Mouse (Mus musculus) neural tube, embryonic 14.5 days (tissue): Measurements from ENCODE around the gene Rcor1. TPM values are rescaled to one million over a fixed set of nuclear protein-coding genes. Genes with fewer than 3 reads are reported as not detected.

ENCODE experiments used
- ATAC-seq: fragments of 200-750 bp; cut with Nextera tagmentation; 2 replicates; pipeline ENCODE4 v1.8.0; 2017; ENCODE audit warnings: low read depth, mild to moderate bottlenecking, moderate TSS enrichment, moderate library complexity
- H3K27ac ChIP-seq: fragments of 300-500 bp; sonication (generic); 2 replicates; pipeline ENCODE4 v1.5.1; 2014; ENCODE audit warnings: low read depth, mild to moderate bottlenecking, control low read depth, low read length, moderate library complexity, mixed read lengths
- H3K27me3 ChIP-seq: fragments of 300-500 bp; sonication (generic); 2 replicates; pipeline ENCODE4 v1.6.1; 2014; ENCODE audit warnings: low read length; ENCODE audit not compliant: control insufficient read depth, insufficient read depth
- H3K36me3 ChIP-seq: fragments of 300-500 bp; sonication (generic); 2 replicates; pipeline ENCODE4 v1.6.1; 2014; ENCODE audit warnings: low read length, mixed read lengths; ENCODE audit not compliant: control insufficient read depth, insufficient read depth
- H3K4me1 ChIP-seq: fragments of 300-500 bp; sonication (generic); 2 replicates; pipeline ENCODE4 v1.6.1; 2014; ENCODE audit warnings: low read length; ENCODE audit not compliant: control insufficient read depth, insufficient read depth
- H3K4me2 ChIP-seq: fragments of 300-500 bp; sonication (generic); 2 replicates; pipeline ENCODE4 v1.6.1; 2014; ENCODE audit warnings: mild to moderate bottlenecking, low read depth, low read length, control low read depth
- H3K4me3 ChIP-seq: fragments of 300-500 bp; sonication (generic); 2 replicates; pipeline ENCODE4 v1.5.1; 2014; ENCODE audit warnings: low read depth, low read length, control low read depth, mixed read lengths
- H3K9ac ChIP-seq: fragments of 300-500 bp; sonication (generic); replicated peaks from 2 replicates; pipeline ENCODE4 v1.6.1; 2014; ENCODE audit warnings: low read depth, mild to moderate bottlenecking, control low read depth, low read length, mixed read lengths
- H3K9me3 ChIP-seq: fragments of 300-500 bp; sonication (generic); 2 replicates; pipeline ENCODE4 v1.6.1; 2016; ENCODE audit warnings: low read length; ENCODE audit not compliant: control insufficient read depth
- WGBS: fragments of 180-500 bp; shearing (Covaris S2); extraction: QIAGEN DNeasy Blood & Tissue Kit; methylation state at CpG from one replicate; pipeline ENCODE4 v1.1.7; 2014; 5-methylcytosine and 5-hydroxymethylcytosine counted together
- polyA plus RNA-seq: library from polyadenylated mRNA; unstranded; fragments of >200 nt; fragmentation: Nextera tagmentation; extraction: Ambion mirVana; gene quantifications from 2 replicates; pipeline ENCODE4 v1.2.1, GENCODE M21; 2014

Rcor1 gene
- polyA plus RNA-seq, 1 experiment from 2014 or later = 7.4 TPM

DNA sequence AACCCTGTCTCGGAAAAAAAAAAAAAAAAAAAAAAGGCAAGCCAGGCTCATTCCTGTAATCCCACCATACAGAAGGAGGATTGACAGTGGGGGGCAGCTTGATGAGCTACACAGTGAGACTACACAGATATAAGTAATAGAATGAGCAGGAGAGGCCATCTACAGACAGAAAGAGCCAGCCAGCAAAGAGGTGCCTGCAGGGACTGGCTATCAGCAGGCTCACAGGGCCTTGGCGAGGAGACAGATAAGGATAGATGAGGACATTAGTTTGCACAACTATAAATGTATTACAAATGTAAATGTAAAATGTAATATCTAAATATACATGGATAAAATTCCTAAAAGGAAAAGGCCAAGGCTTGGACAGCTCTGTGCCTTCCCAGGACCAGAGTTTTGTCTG is 39.3 kb upstream of the Rcor1 start:
- 88% methylated on average over 2 of the region's 2 CpGs for WGBS
- Histone ChIP-seq H3K9ac (no peak overlapping the region), H3K9me3 (no peaks in the 10 kb centered on the region), H3K27me3 (no peaks in the 10 kb centered on the region), H3K4me1 (no peaks in the 10 kb centered on the region), H3K4me3 (no peak overlapping the region), H3K4me2 (no peak overlapping the region), H3K36me3 (no peaks in the 10 kb centered on the region), H3K27ac (no peak overlapping the region)
- ATAC-seq = no peak

DNA sequence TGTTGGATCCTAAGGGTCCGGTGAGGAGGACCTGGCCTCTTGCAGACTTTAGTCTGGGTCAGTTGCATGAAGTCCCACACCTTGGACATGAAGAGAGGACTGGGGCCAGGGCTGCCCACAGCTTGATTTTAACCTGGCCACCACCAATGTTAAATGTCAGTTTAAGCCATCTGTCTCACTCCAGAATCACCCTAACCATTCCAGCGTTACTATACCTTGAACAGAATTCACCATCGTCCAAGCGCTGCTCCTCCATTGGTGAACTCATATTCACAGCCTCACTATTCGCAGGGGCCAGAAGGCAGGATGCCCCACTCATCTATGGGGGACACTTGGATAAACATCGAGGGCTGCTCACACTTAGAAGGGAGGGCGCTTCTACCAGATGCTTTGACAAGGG is 38.2 kb upstream of the Rcor1 start:
- no peak overlapping the region for H3K27ac ChIP-seq
- H3K9me3 ChIP-seq = no peaks in the 10 kb centered on the region
- no peak overlapping the region for H3K9ac ChIP-seq
- no peaks in the 10 kb centered on the region for H3K4me1 ChIP-seq
- H3K4me3 ChIP-seq = no peak overlapping the region
- no peak overlapping the region for H3K4me2 ChIP-seq
- ATAC-seq = no peak
- no peaks in the 10 kb centered on the region for H3K36me3 ChIP-seq
- WGBS = 88% methylated on average over 7 of the region's 7 CpGs
- H3K27me3 ChIP-seq = no peaks in the 10 kb centered on the region

DNA sequence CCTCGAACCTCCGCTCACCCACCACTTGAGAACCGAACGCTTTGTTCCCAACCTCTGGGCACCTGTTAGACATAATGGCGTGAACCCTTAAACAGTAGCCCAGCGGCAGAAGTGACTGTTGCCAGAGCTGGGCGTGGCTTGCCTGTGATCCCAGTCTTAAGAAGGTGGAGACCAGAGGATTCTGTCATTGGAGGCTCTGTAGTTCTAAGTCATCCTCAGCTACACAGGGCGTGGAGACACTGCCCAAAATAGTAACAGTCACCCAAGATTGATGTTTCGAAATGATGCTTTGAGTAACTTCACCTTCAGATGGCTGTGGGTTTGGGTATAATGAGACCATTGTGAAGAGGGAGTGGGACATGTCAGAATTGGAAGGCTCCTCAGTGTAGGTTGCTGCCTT is 35.0 kb upstream of the Rcor1 start:
- H3K4me3 ChIP-seq = no peak overlapping the region
- no peak for ATAC-seq
- H3K27ac ChIP-seq = no peak overlapping the region
- no peaks in the 10 kb centered on the region for H3K27me3 ChIP-seq
- no peaks in the 10 kb centered on the region for H3K9me3 ChIP-seq
- WGBS = 85% methylated on average over 9 of the region's 9 CpGs
- H3K36me3 ChIP-seq = no peaks in the 10 kb centered on the region
- peaks cover 6% of the 10 kb centered on the region for H3K4me1 ChIP-seq
- no peak overlapping the region for H3K9ac ChIP-seq
- H3K4me2 ChIP-seq = no peak overlapping the region

DNA sequence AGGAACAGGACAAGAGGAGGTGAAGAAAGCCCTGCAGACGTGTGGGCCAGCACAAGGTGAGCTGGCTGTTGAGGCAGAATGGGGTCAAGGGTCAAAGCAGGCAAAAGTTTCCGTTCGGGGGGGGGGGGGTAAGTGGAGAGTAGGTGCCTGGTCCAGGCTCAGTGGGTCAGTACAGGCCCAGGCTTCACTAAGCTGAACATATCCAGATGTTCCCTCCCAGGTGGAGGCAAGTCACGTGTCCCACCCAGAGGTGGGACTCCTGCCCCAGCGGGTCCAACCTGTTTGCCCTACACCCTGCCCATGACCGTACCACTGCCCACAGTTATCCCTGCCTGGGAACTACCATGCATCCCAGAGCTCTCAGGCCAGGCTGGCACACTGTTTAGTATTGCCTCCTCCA is 33.3 kb upstream of the Rcor1 start:
- Histone ChIP-seq H3K4me3 (no peak overlapping the region), H3K4me1 (peaks cover 6% of the 10 kb centered on the region), H3K27me3 (no peaks in the 10 kb centered on the region), H3K9ac (no peak overlapping the region), H3K36me3 (no peaks in the 10 kb centered on the region), H3K9me3 (no peaks in the 10 kb centered on the region), H3K4me2 (no peak overlapping the region), H3K27ac (no peak overlapping the region)
- WGBS = 82% methylated on average over 6 of the region's 6 CpGs
- no peak for ATAC-seq

DNA sequence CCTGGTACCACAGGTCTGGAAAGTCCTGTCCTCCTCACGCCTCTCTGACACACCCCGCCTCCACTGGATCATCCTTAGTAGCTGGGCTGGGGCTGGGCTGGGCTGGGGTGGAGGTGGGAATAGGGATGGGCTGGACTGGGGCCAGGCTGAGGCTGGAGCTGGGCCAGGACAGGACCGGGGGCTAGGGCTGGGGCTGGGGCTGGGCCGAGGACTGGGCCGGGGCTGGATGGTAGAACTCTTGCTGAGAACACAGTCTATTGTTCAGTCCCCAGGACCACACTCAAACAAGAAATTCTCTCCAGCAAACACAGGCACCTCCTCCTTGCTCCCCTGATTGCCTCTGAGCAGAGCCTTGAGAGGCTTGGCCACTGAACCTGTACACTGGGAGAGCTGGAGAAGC is 32.8 kb upstream of the Rcor1 start:
- Histone ChIP-seq H3K4me1 (peaks cover 6% of the 10 kb centered on the region), H3K9me3 (no peaks in the 10 kb centered on the region), H3K4me3 (no peak overlapping the region), H3K27ac (no peak overlapping the region), H3K36me3 (no peaks in the 10 kb centered on the region), H3K27me3 (no peaks in the 10 kb centered on the region), H3K4me2 (no peak overlapping the region), H3K9ac (no peak overlapping the region)
- 65% methylated on average over 5 of the region's 5 CpGs for WGBS
- no peak for ATAC-seq

DNA sequence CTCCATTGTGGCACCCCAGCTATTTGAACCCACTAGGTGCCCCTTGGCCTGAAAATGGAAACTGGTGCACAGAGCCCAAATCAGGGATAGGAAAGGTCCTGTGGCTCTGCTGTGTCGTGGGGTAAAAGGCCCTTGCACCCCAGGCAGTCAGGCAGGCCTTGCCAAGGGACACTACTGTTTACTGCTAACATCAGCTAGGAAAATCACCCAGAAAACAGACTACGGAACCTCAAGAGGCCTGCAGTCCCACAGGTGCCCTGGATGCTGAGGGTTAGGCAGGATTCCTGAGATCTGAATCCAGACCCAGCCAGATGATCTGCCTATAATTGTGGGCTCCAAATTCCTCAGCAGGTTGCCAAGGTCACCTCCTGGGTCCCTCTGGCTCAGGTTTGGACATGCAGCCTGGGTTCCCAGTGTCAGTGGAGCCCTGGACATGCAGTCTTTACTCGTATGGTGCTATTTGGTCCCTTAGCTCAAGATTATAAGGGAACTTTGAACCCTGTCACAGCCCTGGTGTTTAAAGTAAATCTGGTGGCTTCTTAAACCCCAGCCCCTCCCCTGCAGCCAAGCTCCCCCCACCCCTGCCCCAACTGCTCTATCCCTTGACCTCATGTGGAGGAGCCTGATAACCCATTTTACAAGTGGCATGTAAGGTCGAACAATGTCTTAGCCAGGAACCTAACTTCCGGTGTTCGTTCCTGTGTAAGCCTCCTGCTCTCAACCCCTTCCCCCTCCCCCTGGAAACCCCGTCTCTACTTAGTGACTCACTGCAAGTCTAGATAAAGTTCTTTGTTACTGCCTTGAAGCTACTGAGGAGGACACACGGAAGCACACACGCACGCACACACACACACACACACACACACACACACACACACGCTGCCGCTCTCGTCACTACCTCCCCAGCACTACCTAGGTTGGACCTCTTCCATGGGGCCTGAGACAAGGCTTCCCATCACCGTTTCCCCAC is 31.7 kb upstream of the Rcor1 start:
- Histone ChIP-seq H3K9me3 (no peaks in the 10 kb centered on the region), H3K4me1 (peaks cover 6% of the 10 kb centered on the region), H3K9ac (no peak overlapping the region), H3K4me3 (no peak overlapping the region), H3K27me3 (no peaks in the 10 kb centered on the region), H3K4me2 (no peak overlapping the region), H3K27ac (no peak overlapping the region), H3K36me3 (no peaks in the 10 kb centered on the region)
- WGBS = 79% methylated on average over 14 of the region's 14 CpGs
- ATAC-seq = no peak

DNA sequence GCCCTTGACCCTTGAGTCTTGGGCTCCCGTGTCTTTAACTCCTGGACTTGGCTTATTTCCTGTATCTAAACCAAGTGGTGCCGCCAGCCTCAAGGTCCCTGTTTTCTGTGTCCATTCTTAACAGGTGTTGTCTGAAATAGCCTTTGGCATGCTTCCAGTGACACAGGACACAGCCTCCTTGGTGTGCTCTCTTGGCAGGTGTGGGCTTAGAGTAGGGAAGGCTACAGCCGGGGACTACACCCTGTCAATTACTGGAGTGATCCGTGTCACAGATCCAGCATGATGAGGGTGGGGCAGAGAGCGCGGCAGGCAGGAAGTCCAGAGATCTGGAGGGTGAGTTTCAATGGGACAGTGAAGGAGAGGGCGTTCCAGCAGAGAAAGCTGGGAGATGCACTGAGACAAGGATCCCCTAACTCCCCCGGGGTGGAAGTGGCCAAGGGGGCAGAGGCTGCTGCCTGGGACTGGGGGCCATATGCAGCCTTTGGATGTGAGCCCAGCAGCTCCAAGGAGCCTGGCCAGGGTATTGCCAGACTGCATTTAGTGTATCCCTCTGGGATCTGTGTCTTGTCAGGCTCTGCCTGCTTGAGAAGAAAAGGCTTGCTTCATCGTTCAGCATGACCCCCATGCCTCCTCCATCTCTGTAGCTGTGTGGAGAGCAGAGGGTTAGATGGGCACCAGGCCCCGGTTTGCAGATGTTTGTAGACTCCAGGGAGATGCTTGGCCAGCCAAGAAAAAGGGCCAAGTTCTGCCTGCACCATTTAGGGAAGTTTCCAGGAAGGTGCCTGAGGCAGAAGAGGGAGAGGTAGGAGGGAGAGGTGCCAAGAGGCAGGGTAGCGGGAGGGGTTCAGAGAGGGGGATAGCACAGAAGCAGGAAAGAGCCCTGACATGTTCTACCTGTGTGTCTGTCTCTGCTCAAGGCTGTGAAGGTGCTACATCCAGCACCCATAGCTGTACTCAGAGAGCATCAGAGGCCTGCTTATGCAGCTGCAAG is 30.4 kb upstream of the Rcor1 start:
- Histone ChIP-seq H3K27me3 (no peaks in the 10 kb centered on the region), H3K4me2 (no peak overlapping the region), H3K9ac (no peak overlapping the region), H3K9me3 (no peaks in the 10 kb centered on the region), H3K4me1 (peaks cover 6% of the 10 kb centered on the region), H3K27ac (no peak overlapping the region), H3K4me3 (no peak overlapping the region), H3K36me3 (no peaks in the 10 kb centered on the region)
- ATAC-seq = no peak; the same call in 1 of the 2 replicates
- WGBS = 65% methylated on average over 11 of the region's 11 CpGs

DNA sequence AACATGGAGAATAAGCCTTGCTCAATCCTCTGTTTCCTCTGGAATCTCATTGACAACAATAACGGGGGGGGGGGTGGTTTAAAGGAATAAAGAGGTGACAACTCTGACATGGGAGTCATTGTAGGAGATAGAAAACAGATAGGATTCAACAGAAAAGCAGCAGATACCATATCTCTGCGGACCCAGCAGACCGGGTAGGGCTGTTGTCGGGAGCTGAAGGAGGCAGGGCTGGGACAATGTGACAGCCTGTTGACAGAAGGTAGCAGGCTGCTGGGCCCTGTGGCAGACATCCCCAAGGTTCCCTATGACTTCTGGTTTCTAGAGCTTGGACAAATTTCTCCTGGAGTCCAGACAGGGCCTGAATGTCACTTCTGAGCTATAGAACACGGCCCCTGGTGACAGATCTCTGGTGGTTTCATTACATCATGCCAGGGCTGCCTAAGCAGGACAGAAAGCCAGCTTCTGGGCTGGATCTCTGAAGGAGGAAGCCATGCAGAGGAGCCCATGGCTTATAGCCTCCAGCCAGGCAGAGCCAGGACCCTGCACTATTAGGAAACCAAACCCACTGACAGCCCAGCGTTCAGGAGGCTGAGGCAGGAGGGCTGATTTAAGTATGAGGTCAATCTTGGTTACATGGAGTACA is 29.4 kb upstream of the Rcor1 start:
- ATAC-seq = no peak
- Histone ChIP-seq H3K4me1 (peaks cover 6% of the 10 kb centered on the region), H3K9me3 (no peaks in the 10 kb centered on the region), H3K4me2 (no peak overlapping the region), H3K36me3 (no peaks in the 10 kb centered on the region), H3K9ac (no peak overlapping the region), H3K27ac (no peak overlapping the region), H3K27me3 (no peaks in the 10 kb centered on the region), H3K4me3 (no peak overlapping the region)
- WGBS = 81% methylated on average over 6 of the region's 6 CpGs
